Comparison of ENCODE assay signal across 10 mouse cellular contexts in the genomic region with DNA sequence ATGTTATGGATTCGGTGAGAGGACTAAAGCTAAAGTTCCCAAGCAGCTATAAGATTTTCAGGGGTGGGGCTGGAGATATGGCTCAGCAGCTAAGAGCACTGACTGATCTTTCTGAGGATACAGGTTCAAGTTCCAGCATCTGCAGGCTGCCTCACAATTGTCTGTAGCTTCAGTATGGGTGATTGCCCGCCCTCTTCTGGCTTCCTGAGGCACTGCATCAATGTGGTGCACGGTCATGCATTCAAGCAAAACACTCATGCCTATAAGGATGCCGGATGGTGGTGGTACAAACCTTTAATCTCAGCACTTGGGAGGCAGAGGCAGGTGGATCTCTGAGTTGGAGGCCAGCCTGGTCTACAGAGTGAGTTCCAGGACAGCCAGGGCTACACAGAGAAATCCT. TPM values are rescaled to one million over a fixed set of nuclear protein-coding genes. Genes with fewer than 3 reads are reported as not detected.
DNase-seq lines count a peak whose midpoint lies in the region; ATAC-seq and TF ChIP-seq lines count a peak whose summit lies in the region.
"Had no signal": no experiment of that assay in that cellular context is flagged by ENCODE, and none has a peak within 500 bp of the region (broad histone marks: within the 10 kb centered on the region; RNA-seq: fewer than 3 reads in every experiment).

No protein-coding gene starts in this region.

- peak; percentile 73 for DNase-seq in adrenal gland, postnatal 10 days
- peak; percentile 51 for DNase-seq in embryonic facial prominence, embryonic 14.5 days (ENCODE audit: low spot score)
- DNase-seq in kidney, postnatal 4 days, result peak; percentile 74 to 77
- peak; percentile 66 for DNase-seq in testis, postnatal 10 days (ENCODE audit: low spot score)

- no peak overlapping the region for H3K27ac ChIP-seq in intestine, postnatal 0 days (ENCODE audit: low read depth, low read length)
- no peak overlapping the region for H3K27ac ChIP-seq in intestine, embryonic 16.5 days (ENCODE audit: low read length)
- H3K27ac ChIP-seq in embryonic facial prominence, embryonic 14.5 days (replicated peaks; ENCODE audit: low read depth, low read length), result no peak overlapping the region
- H3K27ac ChIP-seq: embryonic facial prominence, embryonic 15.5 days; limb, embryonic 13.5 days had no signal

- WGBS in intestine, postnatal 0 days, result 28% methylated on average over 4 of the region's 4 CpGs
- 33% methylated on average over 4 of the region's 4 CpGs for WGBS in intestine, embryonic 16.5 days
- WGBS in embryonic facial prominence, embryonic 14.5 days, result 33% methylated on average over 4 of the region's 4 CpGs

- H3K27me3 ChIP-seq in intestine, postnatal 0 days (replicated peaks; ENCODE audit: control insufficient read depth, insufficient read depth, low read length), result peaks cover 6% of the 10 kb centered on the region; the same call in 1 of the 2 replicates
- no peaks in the 10 kb centered on the region for H3K27me3 ChIP-seq in intestine, embryonic 16.5 days (replicated peaks; ENCODE audit: control insufficient read depth, insufficient read depth, low read length)
- no peaks in the 10 kb centered on the region for H3K27me3 ChIP-seq in embryonic facial prominence, embryonic 14.5 days (replicated peaks; ENCODE audit: control insufficient read depth, insufficient read depth, low read length)
- H3K27me3 ChIP-seq: embryonic facial prominence, embryonic 15.5 days; limb, embryonic 13.5 days had no signal

- H3K36me3 ChIP-seq in intestine, postnatal 0 days (ENCODE audit: control insufficient read depth, insufficient read depth), result peaks cover 18% of the 10 kb centered on the region
- H3K36me3 ChIP-seq in intestine, embryonic 16.5 days (ENCODE audit: control insufficient read depth, insufficient read depth, low read length), result peaks cover 7% of the 10 kb centered on the region; the same call in 1 of the 2 replicates
- H3K36me3 ChIP-seq in embryonic facial prominence, embryonic 14.5 days (ENCODE audit: control insufficient read depth, insufficient read depth, low read length), result peaks cover 15% of the 10 kb centered on the region

- TF ChIP-seq CTCF in intestine, postnatal 0 days (IDR thresholded peaks at IDR 0.05; ENCODE audit: low read depth), result peak; percentile 83

- H3K9me3 ChIP-seq in intestine, postnatal 0 days (ENCODE audit: control insufficient read depth), result no peaks in the 10 kb centered on the region
- H3K9me3 ChIP-seq in intestine, embryonic 16.5 days (ENCODE audit: control insufficient read depth, low read length), result no peaks in the 10 kb centered on the region
- no peaks in the 10 kb centered on the region for H3K9me3 ChIP-seq in embryonic facial prominence, embryonic 14.5 days (ENCODE audit: control insufficient read depth, low read length)
- H3K9me3 ChIP-seq: embryonic facial prominence, embryonic 15.5 days; limb, embryonic 13.5 days had no signal

- H3K4me3 ChIP-seq in intestine, postnatal 0 days (ENCODE audit: low read depth, low read length), result no peak overlapping the region
- H3K4me3 ChIP-seq in intestine, embryonic 16.5 days (ENCODE audit: low read length), result no peak overlapping the region
- H3K4me3 ChIP-seq in embryonic facial prominence, embryonic 14.5 days (ENCODE audit: low read depth, low read length), result no peak overlapping the region
- H3K4me3 ChIP-seq: embryonic facial prominence, embryonic 15.5 days; limb, embryonic 13.5 days had no signal

- H3K4me2 ChIP-seq in intestine, postnatal 0 days (replicated peaks; ENCODE audit: low read depth), result no peak overlapping the region
- H3K4me2 ChIP-seq in intestine, embryonic 16.5 days (ENCODE audit: low read depth, low read length), result no peak overlapping the region
- H3K4me2 ChIP-seq in embryonic facial prominence, embryonic 14.5 days (ENCODE audit: low read depth, low read length), result no peak overlapping the region
- H3K4me2 ChIP-seq: embryonic facial prominence, embryonic 15.5 days; limb, embryonic 13.5 days had no signal

- no peak for ATAC-seq in intestine, postnatal 0 days
- ATAC-seq in intestine, embryonic 16.5 days, result no peak
- peak; percentile 79 for ATAC-seq in CD4-positive, CD25-positive, alpha-beta regulatory T cell, adult 4 months
- ATAC-seq in embryonic facial prominence, embryonic 14.5 days (ENCODE audit: low read depth), result no peak
- peak; percentile 76 for ATAC-seq in megakaryocyte-erythroid progenitor cell, adult 5-6 weeks (replicated peaks; ENCODE audit: low FRiP score, low TSS enrichment, poor library complexity, severe bottlenecking)

- H3K9ac ChIP-seq in intestine, postnatal 0 days (ENCODE audit: low read depth, low read length), result no peak overlapping the region
- no peak overlapping the region for H3K9ac ChIP-seq in intestine, embryonic 16.5 days (ENCODE audit: low read depth, low read length)
- H3K9ac ChIP-seq in embryonic facial prominence, embryonic 14.5 days (ENCODE audit: low read depth, low read length), result no peak overlapping the region
- H3K9ac ChIP-seq: embryonic facial prominence, embryonic 15.5 days; limb, embryonic 13.5 days had no signal

- no peaks in the 10 kb centered on the region for H3K4me1 ChIP-seq in intestine, postnatal 0 days (replicated peaks; ENCODE audit: control insufficient read depth, insufficient read depth, low read length)
- no peaks in the 10 kb centered on the region for H3K4me1 ChIP-seq in intestine, embryonic 16.5 days (ENCODE audit: control insufficient read depth, insufficient read depth, low read length)
- H3K4me1 ChIP-seq in embryonic facial prominence, embryonic 14.5 days (ENCODE audit: control insufficient read depth, insufficient read depth, low read length), result no peaks in the 10 kb centered on the region

RNA-seq across cellular contexts. Expression of gene 1700022I11Rik, which starts 7.8 kb away (rescaled TPM):
- 0.43 TPM in 1 of 2 replicates, not detected in the other for polyA plus RNA-seq in intestine, postnatal 0 days (2015; fragmentation: Nextera tagmentation; extraction: Ambion mirVana)
- 0.22 TPM in 1 of 2 replicates, not detected in the other for polyA plus RNA-seq in intestine, embryonic 16.5 days (2015; fragmentation: Nextera tagmentation; extraction: Ambion mirVana)
- polyA plus RNA-seq in CD4-positive, CD25-positive, alpha-beta regulatory T cell, adult 4 months (2017; shearing (Covaris generic)), result under 1 TPM in 1 of 2 experiments, not detected in 1; 0.48 TPM
- total RNA-seq in adrenal gland, postnatal 10 days (2021), result not detected
- polyA plus RNA-seq in embryonic facial prominence, embryonic 14.5 days (2014; fragmentation: Nextera tagmentation; extraction: Ambion mirVana), result 0.28 and 0.75 TPM in 2 replicates
- not detected in 2 replicates for total RNA-seq in megakaryocyte-erythroid progenitor cell, adult 5-6 weeks (2014; fragmentation: Nextera tagmentation)
- 1.3 and 3.4 TPM in 2 replicates for total RNA-seq in megakaryocyte-erythroid progenitor cell, adult 5-6 weeks (2017)

RNA-seq across cellular contexts. Expression of gene Dnajb5, which starts 12.0 kb away (rescaled TPM):
- polyA plus RNA-seq in intestine, postnatal 0 days (2015; fragmentation: Nextera tagmentation; extraction: Ambion mirVana), result 7.5 and 8.8 TPM in 2 replicates
- polyA plus RNA-seq in intestine, embryonic 16.5 days (2015; fragmentation: Nextera tagmentation; extraction: Ambion mirVana), result 7.2 and 8.4 TPM in 2 replicates
- 1 to 10 TPM; 4.9 to 7.0 TPM for polyA plus RNA-seq in CD4-positive, CD25-positive, alpha-beta regulatory T cell, adult 4 months (2017; shearing (Covaris generic))
- total RNA-seq in adrenal gland, postnatal 10 days (2021), result 10 to 100 TPM; 19.4 to 20.4 TPM
- 11.9 and 15.4 TPM in 2 replicates for polyA plus RNA-seq in embryonic facial prominence, embryonic 14.5 days (2014; fragmentation: Nextera tagmentation; extraction: Ambion mirVana)
- 0.87 and 2.2 TPM in 2 replicates for total RNA-seq in megakaryocyte-erythroid progenitor cell, adult 5-6 weeks (2014; fragmentation: Nextera tagmentation)
- 0.09 TPM in 1 of 2 replicates, not detected in the other for total RNA-seq in megakaryocyte-erythroid progenitor cell, adult 5-6 weeks (2017)

RNA-seq across cellular contexts. Expression of gene Vcp, which starts 38.7 kb away (rescaled TPM):
- polyA plus RNA-seq in intestine, postnatal 0 days (2015; fragmentation: Nextera tagmentation; extraction: Ambion mirVana), result 205 and 207 TPM in 2 replicates
- polyA plus RNA-seq in intestine, embryonic 16.5 days (2015; fragmentation: Nextera tagmentation; extraction: Ambion mirVana), result 448 and 464 TPM in 2 replicates
- 100 to 1,000 TPM; 164 to 202 TPM for polyA plus RNA-seq in CD4-positive, CD25-positive, alpha-beta regulatory T cell, adult 4 months (2017; shearing (Covaris generic))
- total RNA-seq in adrenal gland, postnatal 10 days (2021), result 100 to 1,000 TPM; 238 to 252 TPM
- 471 and 523 TPM in 2 replicates for polyA plus RNA-seq in embryonic facial prominence, embryonic 14.5 days (2014; fragmentation: Nextera tagmentation; extraction: Ambion mirVana)
- 186 and 244 TPM in 2 replicates for total RNA-seq in megakaryocyte-erythroid progenitor cell, adult 5-6 weeks (2014; fragmentation: Nextera tagmentation)
- total RNA-seq in megakaryocyte-erythroid progenitor cell, adult 5-6 weeks (2017), result 269 and 346 TPM in 2 replicates

RNA-seq across cellular contexts. Expression of gene Phf24, which starts 45.1 kb away (rescaled TPM):
- polyA plus RNA-seq in intestine, postnatal 0 days (2015; fragmentation: Nextera tagmentation; extraction: Ambion mirVana), result 0.73 and 1.0 TPM in 2 replicates
- 0.73 and 0.83 TPM in 2 replicates for polyA plus RNA-seq in intestine, embryonic 16.5 days (2015; fragmentation: Nextera tagmentation; extraction: Ambion mirVana)
- under 1 TPM in 1 of 2 experiments, not detected in 1; 0.05 TPM for polyA plus RNA-seq in CD4-positive, CD25-positive, alpha-beta regulatory T cell, adult 4 months (2017; shearing (Covaris generic))
- total RNA-seq in adrenal gland, postnatal 10 days (2021), result 1 to 10 TPM; 2.4 to 6.3 TPM
- 4.9 and 5.7 TPM in 2 replicates for polyA plus RNA-seq in embryonic facial prominence, embryonic 14.5 days (2014; fragmentation: Nextera tagmentation; extraction: Ambion mirVana)
- not detected in 2 replicates for total RNA-seq in megakaryocyte-erythroid progenitor cell, adult 5-6 weeks (2014; fragmentation: Nextera tagmentation)
- total RNA-seq in megakaryocyte-erythroid progenitor cell, adult 5-6 weeks (2017), result 0.08 TPM in 1 of 2 replicates, not detected in the other

RNA-seq across cellular contexts. Expression of gene Fancg, which starts 48.7 kb away (rescaled TPM):
- 5.2 and 6.2 TPM in 2 replicates for polyA plus RNA-seq in intestine, postnatal 0 days (2015; fragmentation: Nextera tagmentation; extraction: Ambion mirVana)
- 16.1 and 16.2 TPM in 2 replicates for polyA plus RNA-seq in intestine, embryonic 16.5 days (2015; fragmentation: Nextera tagmentation; extraction: Ambion mirVana)
- 10 to 100 TPM; 23.3 to 38.7 TPM for polyA plus RNA-seq in CD4-positive, CD25-positive, alpha-beta regulatory T cell, adult 4 months (2017; shearing (Covaris generic))
- total RNA-seq in adrenal gland, postnatal 10 days (2021), result 10 to 100 TPM in 1 of 2 experiments, 1 to 10 TPM in 1; 7.3 to 11.7 TPM
- polyA plus RNA-seq in embryonic facial prominence, embryonic 14.5 days (2014; fragmentation: Nextera tagmentation; extraction: Ambion mirVana), result 14.8 and 16.6 TPM in 2 replicates
- total RNA-seq in megakaryocyte-erythroid progenitor cell, adult 5-6 weeks (2014; fragmentation: Nextera tagmentation), result 24.2 and 35.5 TPM in 2 replicates
- 8.3 and 8.5 TPM in 2 replicates for total RNA-seq in megakaryocyte-erythroid progenitor cell, adult 5-6 weeks (2017)

Comparison
In these comparisons a context has a peak if more than half of its experiments do, and no peak if none do; other contexts are left out.
1. ATAC-seq: peak in CD4-positive, CD25-positive, alpha-beta regulatory T cell, adult 4 months (single experiment) and megakaryocyte-erythroid progenitor cell, adult 5-6 weeks (single experiment); none in intestine, postnatal 0 days (single experiment), intestine, embryonic 16.5 days (single experiment) and embryonic facial prominence, embryonic 14.5 days (single experiment).
2. Peak in every context shown above with its lines, with median percentiles within 50 percentile points of each other: DNase-seq.